Mouse (Mus musculus): ENCODE data around the gene Zfyve19. TPM values are rescaled to one million over a fixed set of nuclear protein-coding genes. Genes with fewer than 3 reads are reported as not detected.
A peak's percentile ranks its signal among the peaks of the same experiment; 100 is the strongest.

Zfyve19 gene
- total and polyA plus RNA-seq, 3 experiments: 37.4 to 52.5 TPM; not detected in 1

DNA sequence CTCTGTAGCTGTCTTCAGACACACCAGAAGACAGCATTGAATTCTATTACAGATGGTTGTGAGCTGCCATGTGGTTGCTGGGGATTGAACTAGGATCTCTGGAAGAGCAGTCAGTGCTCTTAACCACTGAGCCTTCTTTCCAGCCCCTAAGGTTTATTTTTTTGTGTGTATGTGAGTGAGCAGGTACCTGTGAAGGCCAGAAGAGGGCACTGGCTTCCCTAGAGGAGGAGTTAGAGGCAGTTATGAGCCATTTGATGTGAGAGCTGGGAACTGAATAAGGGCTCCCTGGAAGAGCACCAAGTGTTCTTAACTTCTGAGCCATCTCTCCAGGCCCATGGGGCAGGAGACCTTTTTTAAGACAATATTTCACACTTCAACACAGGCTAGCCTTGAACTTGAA lies 43.0 kb upstream of the Zfyve19 start:
- H3K27ac ChIP-seq (ENCODE audit: control insufficient read depth, low read depth, low read length): no peak overlapping the region
- no peak overlapping the region for H3K9ac ChIP-seq (ENCODE audit: control insufficient read depth, low read depth, low read length, poor library complexity, severe bottlenecking)
- H3K9me3 ChIP-seq (replicated peaks; ENCODE audit: insufficient read depth, low read length): no peaks in the 10 kb centered on the region
- peaks cover 0 to 13% of the 10 kb centered on the region in 2 experiments; a peak in 2 of 4 replicates for H3K36me3 ChIP-seq (ENCODE audit: control insufficient read depth in 1 of 2, insufficient read depth in 2 of 2, low read length in 2 of 2)
- H3K4me3 ChIP-seq (ENCODE audit: control insufficient read depth in 1 of 2, insufficient read depth in 1 of 2, low read depth in 2 of 2, low read length in 2 of 2): no peak overlapping the region
- peak; percentile 60 for DNase-seq (ENCODE audit: low read depth, low spot score)
- H3K79me2 ChIP-seq (ENCODE audit: control insufficient read depth, insufficient read depth, low read length, poor library complexity): no peaks in the 10 kb centered on the region
- H3K27me3 ChIP-seq (ENCODE audit: control insufficient read depth in 1 of 2, insufficient read depth in 2 of 2, low read length in 2 of 2): no peaks in the 10 kb centered on the region
- TF ChIP-seq RAD21 (IDR thresholded peaks at IDR 0.05; ENCODE audit: low read depth, low read length) (peak; percentile 26), SMC3 (IDR thresholded peaks at IDR 0.05; ENCODE audit: low read depth, low read length) (peak; percentile 40), CTCF (IDR thresholded peaks at IDR 0.05 in 2 of 3, conservative IDR thresholded peaks at IDR 0.05 in 1 of 3; ENCODE audit: control insufficient read depth in 1 of 3, insufficient read depth in 1 of 3, low read depth in 2 of 3, low read length in 3 of 3, poor library complexity in 1 of 3, severe bottlenecking in 1 of 3) (peak; percentile 32 to 46 (median 43)), MEF2A (IDR thresholded peaks at IDR 0.05; ENCODE audit: extremely low read depth, insufficient replicate concordance, low read depth, low read length, poor library complexity, severe bottlenecking) (no peak)
- H3K4me1 ChIP-seq (ENCODE audit: control insufficient read depth in 1 of 2, insufficient read depth in 2 of 2, low read length in 2 of 2): peaks cover 4 to 20% of the 10 kb centered on the region in 2 experiments

DNA sequence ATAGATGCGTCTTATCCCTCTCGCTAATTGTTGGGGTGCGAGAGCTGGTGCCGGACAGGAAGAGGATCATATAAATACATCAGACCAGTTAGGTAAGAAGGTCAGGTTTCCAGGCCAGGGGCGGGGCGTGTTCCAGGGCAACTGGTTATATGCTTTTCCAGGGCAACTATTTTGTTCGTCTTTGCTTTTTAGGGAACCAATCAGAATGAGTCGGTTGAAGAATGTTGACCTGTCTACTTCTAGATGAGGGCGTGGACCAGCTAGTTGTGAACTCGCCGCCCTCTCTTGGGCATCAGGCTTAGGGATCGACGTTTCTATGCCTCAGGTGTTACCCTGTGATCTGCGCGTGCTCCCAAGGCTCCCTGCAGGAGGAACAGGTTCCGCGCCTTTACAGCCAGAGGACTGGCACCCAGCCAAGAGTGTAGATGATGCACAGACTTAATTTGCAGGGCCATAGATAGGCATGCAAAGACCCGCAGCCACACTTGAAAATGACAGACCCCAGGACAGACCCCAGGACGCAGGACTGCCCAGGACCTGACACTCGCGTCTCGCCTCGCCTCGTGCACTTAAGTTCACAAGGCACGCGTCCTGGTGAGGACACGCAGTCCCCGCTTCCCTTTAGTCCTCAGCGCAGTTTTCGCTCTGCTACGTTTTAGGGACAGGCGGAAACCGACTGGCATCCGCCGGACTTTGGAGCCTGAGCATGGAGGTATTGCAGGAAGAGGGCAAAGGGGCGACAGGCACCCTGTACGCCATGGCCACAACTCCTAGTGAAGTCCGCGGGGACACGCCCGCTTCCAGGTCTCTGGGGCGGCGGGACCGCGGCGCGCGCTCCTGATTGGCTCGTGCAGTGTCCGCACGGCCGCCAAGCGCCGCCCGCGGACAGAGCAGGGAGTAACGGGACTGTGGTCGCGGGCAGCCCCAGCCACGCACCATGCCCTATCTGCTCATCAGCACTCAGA lies 41.2 kb upstream of the Zfyve19 start, which contains the start of gene Gchfr:
Gchfr (plus strand) TSS at position 873 of the 965 bp plus-strand sequence.
- TF ChIP-seq ELF1 (IDR thresholded peaks at IDR 0.05; ENCODE audit: low read depth, low read length): no peak
- Histone ChIP-seq H3K9me3 (replicated peaks; ENCODE audit: insufficient read depth, low read length) (no peaks in the 10 kb centered on the region), H3K4me1 (ENCODE audit: control insufficient read depth in 1 of 2, insufficient read depth in 2 of 2, low read length in 2 of 2) (peaks cover 7 to 26% of the 10 kb centered on the region in 2 experiments), H3K27ac (ENCODE audit: control insufficient read depth, low read depth, low read length) (no peak within 1 kb of the TSS), H3K27me3 (ENCODE audit: control insufficient read depth in 1 of 2, insufficient read depth in 2 of 2, low read length in 2 of 2) (no peaks in the 10 kb centered on the region), H3K9ac (ENCODE audit: control insufficient read depth, low read depth, low read length, poor library complexity, severe bottlenecking) (no peak within 1 kb of the TSS), H3K79me2 (ENCODE audit: control insufficient read depth, insufficient read depth, low read length, poor library complexity) (no peaks in the 10 kb centered on the region), H3K4me3 (ENCODE audit: control insufficient read depth in 1 of 2, insufficient read depth in 1 of 2, low read depth in 2 of 2, low read length in 2 of 2) (no peak within 1 kb of the TSS), H3K36me3 (ENCODE audit: control insufficient read depth in 1 of 2, insufficient read depth in 2 of 2, low read length in 2 of 2) (peaks cover 0 to 14% of the 10 kb centered on the region in 2 experiments; a peak in 2 of 4 replicates)
- DNase-seq (ENCODE audit: low read depth, low spot score): no peak

DNA sequence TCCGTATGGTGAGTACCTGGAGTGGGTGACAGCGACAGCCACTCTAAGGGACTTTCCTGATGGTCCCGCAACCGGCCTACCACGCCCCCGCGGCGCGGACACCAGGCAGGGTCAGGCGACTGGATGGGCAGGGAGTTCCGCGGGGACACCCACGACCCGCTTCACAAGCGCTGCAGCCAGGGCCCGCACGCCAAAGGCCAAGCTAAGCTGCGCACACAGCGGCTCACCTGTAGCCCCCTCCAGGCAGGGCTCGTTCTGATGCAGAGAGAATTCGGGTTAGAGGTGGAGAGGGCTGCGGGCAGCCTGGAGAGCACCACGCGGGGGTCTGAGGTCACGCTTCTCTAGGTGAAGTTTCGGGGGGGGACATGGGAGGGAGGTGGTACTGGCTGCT lies 40.6 kb upstream of the Zfyve19 start:
- no peak overlapping the region for H3K9ac ChIP-seq (ENCODE audit: control insufficient read depth, low read depth, low read length, poor library complexity, severe bottlenecking)
- peaks cover 0 to 12% of the 10 kb centered on the region in 2 experiments; a peak in 2 of 4 replicates for H3K36me3 ChIP-seq (ENCODE audit: control insufficient read depth in 1 of 2, insufficient read depth in 2 of 2, low read length in 2 of 2)
- H3K27ac ChIP-seq (ENCODE audit: control insufficient read depth, low read depth, low read length): no peak overlapping the region
- TF ChIP-seq ZNF384 (IDR thresholded peaks at IDR 0.05; ENCODE audit: low read depth, low read length) (no peak), USF1 (IDR thresholded peaks at IDR 0.05; ENCODE audit: low read depth, low read length) (no peak), GATA1 (IDR thresholded peaks at IDR 0.05; ENCODE audit: low read depth, low read length) (no peak), EP300 (IDR thresholded peaks at IDR 0.05; ENCODE audit: low read depth in 1 of 2, low read length in 2 of 2) (no peak), TAL1 (IDR thresholded peaks at IDR 0.05; ENCODE audit: low read length) (no peak), UBTF (IDR thresholded peaks at IDR 0.05; ENCODE audit: borderline replicate concordance, insufficient read depth, low read depth, low read length) (no peak), TBP (IDR thresholded peaks at IDR 0.05; ENCODE audit: low read depth, low read length) (no peak), SIN3A (IDR thresholded peaks at IDR 0.05; ENCODE audit: low read length) (no peak), MAX (IDR thresholded peaks at IDR 0.05; ENCODE audit: low read length) (no peak), MAZ (IDR thresholded peaks at IDR 0.05; ENCODE audit: low read depth, low read length) (no peak), NRF1 (IDR thresholded peaks at IDR 0.05; ENCODE audit: insufficient read depth, low read depth, low read length, poor library complexity, severe bottlenecking) (no peak), USF2 (IDR thresholded peaks at IDR 0.05; ENCODE audit: borderline replicate concordance in 1 of 2, insufficient read depth in 1 of 2, low read depth in 1 of 2, low read length in 2 of 2) (no peak), JUND (IDR thresholded peaks at IDR 0.05; ENCODE audit: low read depth, low read length) (no peak), POLR2AphosphoS2 (IDR thresholded peaks at IDR 0.05; ENCODE audit: low read length) (no peak), BHLHE40 (IDR thresholded peaks at IDR 0.05; ENCODE audit: borderline replicate concordance, low read depth, low read length) (no peak)
- DNase-seq (ENCODE audit: low read depth, low spot score): no peak
- H3K79me2 ChIP-seq (ENCODE audit: control insufficient read depth, insufficient read depth, low read length, poor library complexity): no peaks in the 10 kb centered on the region
- H3K9me3 ChIP-seq (replicated peaks; ENCODE audit: insufficient read depth, low read length): no peaks in the 10 kb centered on the region
- no peak overlapping the region for H3K4me3 ChIP-seq (ENCODE audit: control insufficient read depth in 1 of 2, insufficient read depth in 1 of 2, low read depth in 2 of 2, low read length in 2 of 2)
- peaks cover 5 to 28% of the 10 kb centered on the region in 2 experiments for H3K4me1 ChIP-seq (ENCODE audit: control insufficient read depth in 1 of 2, insufficient read depth in 2 of 2, low read length in 2 of 2)
- no peaks in the 10 kb centered on the region for H3K27me3 ChIP-seq (ENCODE audit: control insufficient read depth in 1 of 2, insufficient read depth in 2 of 2, low read length in 2 of 2)
